Mouse (Mus musculus): ENCODE measurements at regions not wholly inside any gene's neighbourhood (a gene's known extent, or its start where the extent isn't known, plus 50 kb on each side); places are given as distances from the start of the nearest gene placed in this dataset.

DNA sequence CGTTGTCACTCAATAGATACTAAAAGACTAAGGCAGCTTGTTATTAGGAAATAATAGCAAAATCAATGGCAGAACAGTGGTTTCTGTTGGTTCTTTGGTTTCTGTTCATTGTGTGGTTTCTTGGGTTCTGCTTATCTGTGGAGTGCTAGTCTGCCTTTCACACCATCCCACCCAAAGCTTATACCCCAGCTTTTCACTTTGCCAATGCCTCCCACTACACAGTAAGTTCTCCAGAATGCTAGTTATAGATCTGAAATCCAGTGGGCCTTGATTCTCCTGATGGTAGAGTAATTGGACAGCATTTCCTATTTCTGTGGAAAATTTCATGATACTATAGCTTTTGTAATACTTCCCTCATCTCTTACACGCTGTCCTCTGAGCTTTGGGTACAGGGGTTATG is 700.8 kb upstream of the 1700009N14Rik start:
- no peak for DNase-seq

DNA sequence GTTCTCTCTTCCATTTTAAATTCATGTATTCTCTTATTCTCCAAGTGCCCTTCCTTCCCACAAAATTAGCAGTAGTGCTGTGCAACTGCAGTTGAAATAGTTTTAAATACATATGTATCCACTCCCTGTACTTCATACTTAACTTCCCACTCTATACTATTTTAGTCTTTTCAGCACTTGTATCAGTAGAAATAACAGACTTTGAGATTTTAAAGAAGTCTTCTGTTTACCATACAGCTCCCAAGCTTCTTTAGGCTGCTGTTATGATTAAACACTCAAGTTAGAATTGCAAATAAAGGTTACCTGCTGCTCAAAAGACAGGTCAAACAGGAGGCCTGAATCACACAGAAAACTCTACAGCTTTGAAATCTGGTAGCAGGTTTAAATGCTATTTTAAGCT is 665.1 kb upstream of the 1700009N14Rik start:
- DNase-seq, result no peak

DNA sequence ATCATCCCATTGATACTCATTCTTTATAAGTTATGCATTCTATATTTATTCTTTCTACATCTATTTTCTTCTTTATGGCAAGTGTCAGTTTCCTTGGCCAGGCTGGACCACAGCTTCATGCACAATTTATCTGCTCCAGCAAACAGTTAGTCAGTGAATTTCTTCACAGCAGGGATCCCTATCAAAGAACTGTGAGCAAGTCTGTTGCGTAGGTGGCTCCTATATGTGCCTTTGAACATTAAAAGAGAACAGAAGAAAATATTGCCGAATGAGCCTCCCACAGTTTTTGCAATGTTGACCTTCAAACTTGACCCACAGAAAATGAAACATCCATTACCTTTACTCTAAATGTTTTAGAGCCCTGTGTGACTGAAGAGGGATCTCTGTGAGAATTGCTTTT is 625.0 kb upstream of the 1700009N14Rik start:
- no peak for DNase-seq

DNA sequence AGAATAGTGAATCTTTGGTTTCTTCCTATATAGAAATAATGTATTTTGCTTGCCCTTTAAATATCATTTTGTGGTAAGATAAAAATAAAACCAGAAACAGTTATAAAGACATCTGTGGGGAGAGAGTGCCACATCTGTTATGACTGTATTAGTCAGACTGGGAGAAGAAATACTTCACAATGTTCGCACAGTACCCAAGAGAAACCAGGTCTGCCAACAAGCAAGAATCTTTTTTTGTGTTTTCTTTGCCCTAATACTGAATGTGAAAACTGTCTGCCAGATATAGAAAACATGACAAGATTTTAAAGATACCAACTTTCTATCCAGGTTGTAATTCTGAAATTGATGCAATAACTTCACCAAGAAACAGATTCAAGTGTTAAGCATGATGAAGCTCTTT is 601.8 kb upstream of the 1700009N14Rik start:
- DNase-seq, result no peak

DNA sequence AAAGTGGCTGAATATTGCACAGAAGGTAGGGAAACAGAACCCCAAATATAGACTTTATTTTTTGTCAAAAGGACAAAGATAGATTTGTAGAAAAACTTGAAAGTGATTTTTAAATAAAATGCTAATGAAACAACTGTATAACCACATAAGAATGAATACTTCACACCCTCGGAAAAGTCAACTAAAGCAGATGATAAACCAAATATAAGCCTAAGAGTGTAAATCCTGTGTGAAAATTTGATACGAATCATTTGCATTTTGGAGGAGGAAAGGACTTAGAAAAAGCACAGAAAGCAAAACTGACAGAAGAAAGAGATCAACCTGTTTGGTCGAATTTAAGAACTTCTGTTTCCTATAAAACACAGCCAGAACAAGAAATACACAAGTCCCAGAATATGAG is 595.7 kb upstream of the 1700009N14Rik start:
- DNase-seq, result no peak

DNA sequence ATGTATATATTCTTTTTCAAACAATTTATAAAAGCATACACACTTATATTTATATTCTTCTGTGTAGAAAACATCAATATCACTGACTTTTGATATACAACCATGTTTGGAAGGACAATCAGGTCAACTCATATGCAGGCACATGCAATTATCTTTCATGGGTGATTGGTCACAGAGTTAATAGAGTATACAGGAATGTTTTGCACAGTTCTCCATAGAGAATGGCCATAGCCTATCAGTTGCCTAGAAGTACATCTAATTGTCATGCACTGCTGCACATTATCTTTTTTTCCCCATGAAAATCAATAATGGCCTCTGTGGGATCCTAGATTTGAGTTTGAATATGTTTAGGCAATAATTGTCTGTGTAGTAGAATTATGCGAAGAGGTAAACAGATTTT is 549.5 kb upstream of the 1700009N14Rik start:
- no peak for DNase-seq

DNA sequence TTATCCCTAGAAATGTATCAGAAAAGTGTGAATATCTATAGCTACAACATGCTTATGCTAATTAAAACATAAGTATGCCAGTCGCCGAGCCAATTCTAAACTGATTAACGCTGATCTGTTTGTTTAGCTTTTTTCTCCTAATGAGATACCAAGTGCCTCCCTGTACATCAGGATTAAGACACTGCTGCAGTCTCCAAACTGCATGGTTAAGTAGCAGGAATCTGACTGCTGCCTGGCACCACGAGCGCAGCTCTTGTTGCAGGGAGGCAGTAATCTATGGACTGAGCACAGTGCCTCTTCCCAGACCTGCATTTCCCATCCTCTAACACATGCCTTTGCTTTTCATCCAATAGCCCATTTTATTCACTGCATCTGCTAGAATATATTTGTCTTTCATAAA is 523.3 kb upstream of the 1700009N14Rik start:
- DNase-seq, result no peak

DNA sequence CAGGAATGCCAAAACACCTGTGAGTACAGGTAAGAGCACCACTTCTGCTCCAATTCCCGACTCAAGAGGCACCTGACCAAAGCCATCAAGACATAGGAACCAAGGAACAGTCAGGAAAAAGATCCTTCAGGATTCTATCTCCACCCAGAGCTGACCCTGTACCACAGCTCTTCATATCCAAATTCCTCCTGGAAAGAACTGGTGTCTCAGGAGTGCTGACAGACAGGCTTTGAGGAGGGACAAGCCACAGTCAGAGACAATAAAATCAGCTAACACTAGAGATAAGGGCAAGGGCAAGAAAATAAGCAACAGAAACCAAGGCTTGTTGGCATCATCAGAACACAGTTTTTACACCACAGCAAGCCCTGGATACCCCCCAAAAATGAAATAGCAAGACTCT is 496.5 kb upstream of the 1700009N14Rik start:
- no peak for DNase-seq

DNA sequence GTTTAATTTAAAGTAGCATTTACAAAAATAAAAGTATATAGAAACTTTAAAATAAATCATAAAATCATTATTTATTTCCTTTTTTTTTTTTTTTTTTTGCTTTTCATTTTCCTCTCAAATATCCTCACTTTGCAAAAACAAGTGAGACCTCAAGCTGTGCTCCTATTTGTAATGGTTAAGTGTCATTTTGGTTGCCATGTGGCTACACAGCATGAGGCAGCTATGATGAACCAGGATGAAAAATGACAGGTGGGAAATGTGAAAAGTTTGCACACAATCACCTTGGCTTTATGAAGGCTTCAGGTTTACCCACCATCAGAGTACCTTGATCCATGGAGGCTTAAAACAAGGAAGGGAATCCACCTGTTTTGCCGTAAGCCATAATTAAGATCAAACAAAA is 454.9 kb upstream of the 1700009N14Rik start:
- peak; percentile 3 for DNase-seq

All from cerebellum, adult 9-10 months (tissue).